Mouse (Mus musculus) spleen, adult 2 months (tissue): ENCODE measurements around the gene Tmem245. TPM values are rescaled to one million over a fixed set of nuclear protein-coding genes. Genes with fewer than 3 reads are reported as not detected.

Source experiments
- DNase-seq, 2 experiments: peaks; one replicate each; pipeline versions ENCODE4 v3.0.0 to v3.0.0-alpha.2; 2012 to 2021; ENCODE audit warnings: low spot score in 2 of 2, low read depth in 1 of 2
- H3K27ac ChIP-seq: fragments of 200-500 bp; 2 replicates; pipeline ENCODE4 v1.5.1; 2012; ENCODE audit warnings: low read length, inconsistent platforms; ENCODE audit not compliant: insufficient read depth
- H3K27me3 ChIP-seq: fragments of 200-500 bp; 2 replicates; pipeline ENCODE4 v1.6.1; 2012; ENCODE audit warnings: mild to moderate bottlenecking, moderate library complexity, low read length, inconsistent platforms; ENCODE audit not compliant: control insufficient read depth, insufficient read depth
- H3K36me3 ChIP-seq: fragments of 200-500 bp; 2 replicates; pipeline ENCODE4 v1.6.1; 2012; ENCODE audit warnings: mild to moderate bottlenecking, low read length, inconsistent platforms; ENCODE audit not compliant: control insufficient read depth, insufficient read depth
- H3K4me1 ChIP-seq: fragments of 200-500 bp; 2 replicates; pipeline ENCODE4 v1.6.1; 2011; ENCODE audit warnings: inconsistent platforms; ENCODE audit not compliant: control insufficient read depth, insufficient read depth, insufficient read length
- H3K4me3 ChIP-seq: fragments of 200-500 bp; 2 replicates; pipeline ENCODE4 v1.5.1; 2011; ENCODE audit warnings: mild to moderate bottlenecking, inconsistent platforms; ENCODE audit not compliant: insufficient read depth, insufficient read length; ENCODE audit errors: extremely low read depth
- CTCF ChIP-seq: fragments of 200-500 bp; IDR thresholded peaks from 2 replicates; pipeline ENCODE4 v1.5.1; 2011; ENCODE audit warnings: mild to moderate bottlenecking, inconsistent platforms; ENCODE audit not compliant: insufficient read depth, insufficient read length, insufficient replicate concordance; ENCODE audit errors: extremely low read depth
- POLR2A ChIP-seq: fragments of 200-500 bp; IDR thresholded peaks from 2 replicates; pipeline ENCODE4 v1.6.1; 2011; ENCODE audit warnings: low read depth, low read length, inconsistent platforms
- WGBS: fragments of 180-500 bp; shearing (Covaris S2); methylation state at CpG from one replicate; pipeline ENCODE4 v1.1.7; 2018; 5-methylcytosine and 5-hydroxymethylcytosine counted together
- polyA plus RNA-seq: library from polyadenylated mRNA; depleted of rRNA; stranded (reverse); fragments of >200 nt; gene quantifications from 2 replicates; pipeline ENCODE4 v1.2.3, GENCODE M21; 2012

The Tmem245 gene
- polyA plus RNA-seq, 1 experiment: 9.4 TPM

GRCm38 (mm10) chr4:56963687-56964086 lies 16.4 kb upstream of the Tmem245 start:
- Histone ChIP-seq H3K27ac (no peak overlapping the region), H3K27me3 (no peaks in the 10 kb centered on the region), H3K4me3 (no peak overlapping the region), H3K4me1 (no peaks in the 10 kb centered on the region), H3K36me3 (no peaks in the 10 kb centered on the region)
- DNase-seq: no peak
- 93% methylated on average over 6 of the region's 6 CpGs for WGBS
- no peak for TF ChIP-seq POLR2A
- no peak for TF ChIP-seq CTCF

- Histone ChIP-seq H3K4me3 (no peak overlapping the region), H3K4me1 (no peaks in the 10 kb centered on the region), H3K27ac (no peak overlapping the region), H3K27me3 (no peaks in the 10 kb centered on the region), H3K36me3 (no peaks in the 10 kb centered on the region)
- TF ChIP-seq CTCF (no peak), POLR2A (no peak)
- WGBS: 86% methylated on average over 12 of the region's 12 CpGs
- no peak for DNase-seq
These were observed 14.2 kb upstream of the Tmem245 start for GRCm38 (mm10) chr4:56961320-56961925.

- Histone ChIP-seq H3K4me3 (no peak overlapping the region), H3K27ac (no peak overlapping the region), H3K36me3 (no peaks in the 10 kb centered on the region), H3K27me3 (no peaks in the 10 kb centered on the region), H3K4me1 (no peaks in the 10 kb centered on the region)
- DNase-seq: no peak
- TF ChIP-seq CTCF (no peak), POLR2A (no peak)
- 42% methylated on average over 9 of the region's 9 CpGs for whole genome bisulfite sequencing
These were observed 10.3 kb upstream of the Tmem245 start for GRCm38 (mm10) chr4:56957518-56957917.

- H3K27ac ChIP-seq: no peak overlapping the region
- DNase-seq: no peak
- 77% methylated on average over 6 of the region's 6 CpGs for WGBS
- TF ChIP-seq POLR2A (no peak), CTCF (no peak)
- H3K4me3 ChIP-seq: no peak overlapping the region
- H3K4me1 ChIP-seq: peaks cover 5% of the 10 kb centered on the region; the same call in 1 of the 2 replicates
- no peaks in the 10 kb centered on the region for H3K27me3 ChIP-seq
- no peaks in the 10 kb centered on the region for H3K36me3 ChIP-seq
These were observed 6.0 kb upstream of the Tmem245 start for GRCm38 (mm10) chr4:56953235-56953634.

GRCm38 (mm10) chr4:56951701-56952100 lies 4.5 kb upstream of the Tmem245 start:
- no peak for DNase-seq
- no peak overlapping the region for H3K4me3 ChIP-seq
- no peaks in the 10 kb centered on the region for H3K27me3 ChIP-seq
- no peak overlapping the region for H3K27ac ChIP-seq
- H3K4me1 ChIP-seq: peaks cover 5% of the 10 kb centered on the region
- no peak for TF ChIP-seq CTCF
- TF ChIP-seq POLR2A: no peak
- WGBS: 73% methylated on average over 3 of the region's 3 CpGs
- H3K36me3 ChIP-seq: no peaks in the 10 kb centered on the region

- WGBS: 34% methylated on average over 6 of the region's 6 CpGs
- no peaks in the 10 kb centered on the region for H3K36me3 ChIP-seq
- DNase-seq: no peak
- TF ChIP-seq POLR2A: no peak
- no peak for TF ChIP-seq CTCF
- H3K4me3 ChIP-seq: no peak overlapping the region
- peaks cover 8% of the 10 kb centered on the region for H3K4me1 ChIP-seq
- no peak overlapping the region for H3K27ac ChIP-seq
- no peaks in the 10 kb centered on the region for H3K27me3 ChIP-seq
These were observed 2.3 kb upstream of the Tmem245 start for GRCm38 (mm10) chr4:56949494-56949893.

- WGBS: 6% methylated on average over 14 of the region's 14 CpGs
- no peak overlapping the region for H3K27ac ChIP-seq
- no peak for DNase-seq
- H3K27me3 ChIP-seq: no peaks in the 10 kb centered on the region
- peaks cover 8% of the 10 kb centered on the region for H3K4me1 ChIP-seq
- TF ChIP-seq POLR2A: no peak
- H3K4me3 ChIP-seq: peak overlapping the region; percentile 93
- no peaks in the 10 kb centered on the region for H3K36me3 ChIP-seq
These were observed 1.1 kb downstream of the Tmem245 start for GRCm38 (mm10) chr4:56946180-56946579.
